Mouse (Mus musculus) lung, postnatal 0 days (tissue): ENCODE results near the gene Lrp5. TPM values are rescaled to one million over a fixed set of nuclear protein-coding genes. Genes with fewer than 3 reads are reported as not detected.

Experiments used
- ATAC-seq: fragments of 200-750 bp; cut with Nextera tagmentation; 2 replicates; pipeline ENCODE4 v1.8.0; 2017; ENCODE audit warnings: moderate library complexity
- DNase-seq: peaks from one replicate; pipeline ENCODE4 v3.0.0-alpha.2; 2016; ENCODE audit warnings: low spot score
- H3K27ac ChIP-seq: fragments of 300-500 bp; sonication (generic); 2 replicates; pipeline ENCODE4 v1.5.1; 2014; ENCODE audit warnings: antibody characterized with exemption, mild to moderate bottlenecking, low read length, mixed read lengths
- H3K27me3 ChIP-seq: fragments of 300-500 bp; sonication (generic); replicated peaks from 2 replicates; pipeline ENCODE4 v1.6.1; 2014; ENCODE audit warnings: low read length, mixed read lengths; ENCODE audit not compliant: insufficient read depth
- H3K36me3 ChIP-seq: fragments of 300-500 bp; sonication (generic); 2 replicates; pipeline ENCODE4 v1.6.1; 2014; ENCODE audit warnings: low read length, mixed read lengths; ENCODE audit not compliant: insufficient read depth
- H3K4me1 ChIP-seq: fragments of 300-500 bp; sonication (generic); 2 replicates; pipeline ENCODE4 v1.6.1; 2014; ENCODE audit warnings: antibody characterized with exemption, low read depth, low read length, mixed read lengths; ENCODE audit not compliant: insufficient read depth
- H3K4me2 ChIP-seq: fragments of 300-500 bp; sonication (generic); replicated peaks from 2 replicates; pipeline ENCODE4 v1.6.1; 2014; ENCODE audit warnings: low read depth, mild to moderate bottlenecking, low read length, moderate library complexity, mixed read lengths
- H3K4me3 ChIP-seq: fragments of 300-500 bp; sonication (generic); 2 replicates; pipeline ENCODE4 v1.5.1; 2014; ENCODE audit warnings: low read depth, low read length
- H3K9ac ChIP-seq: fragments of 300-500 bp; sonication (generic); replicated peaks from 2 replicates; pipeline ENCODE4 v1.6.1; 2014; ENCODE audit warnings: low read depth, mild to moderate bottlenecking
- H3K9me3 ChIP-seq: fragments of 300-500 bp; sonication (generic); 2 replicates; pipeline ENCODE4 v1.6.1; 2016; ENCODE audit warnings: low read length, mixed read lengths
- CTCF ChIP-seq: IDR thresholded peaks from 2 replicates; pipeline ENCODE4 v1.5.1; 2016; ENCODE audit warnings: antibody characterized with exemption, mild to moderate bottlenecking
- EP300 ChIP-seq: IDR thresholded peaks from 2 replicates; pipeline ENCODE4 v1.6.1; 2016; ENCODE audit warnings: antibody characterized with exemption, mild to moderate bottlenecking, control low read depth
- WGBS: fragments of 180-500 bp; shearing (Covaris S2); extraction: QIAGEN DNeasy Blood & Tissue Kit; methylation state at CpG from one replicate; pipeline ENCODE4 v1.1.7; 2014; 5-methylcytosine and 5-hydroxymethylcytosine counted together
- polyA plus RNA-seq: library from polyadenylated mRNA; unstranded; fragments of >200 nt; fragmentation: Nextera tagmentation; extraction: Ambion mirVana; gene quantifications from 2 replicates; pipeline ENCODE4 v1.2.1, GENCODE M21; 2015

Gene Lrp5
- polyA plus RNA-seq, 1 experiment from 2014 or later = 5.1 TPM

GRCm38 (mm10) chr19:3562298-3562697, 124.1 kb downstream of the Lrp5 start:
- H3K4me2 ChIP-seq = no peak overlapping the region
- WGBS = 96% methylated on average over 2 of the region's 2 CpGs
- H3K27ac ChIP-seq = no peak overlapping the region
- H3K36me3 ChIP-seq = no peaks in the 10 kb centered on the region
- ATAC-seq (no peak), DNase-seq (no peak)
- H3K27me3 ChIP-seq = no peaks in the 10 kb centered on the region
- H3K4me3 ChIP-seq = no peak overlapping the region
- no peaks in the 10 kb centered on the region for H3K9me3 ChIP-seq
- no peak overlapping the region for H3K9ac ChIP-seq
- no peak for TF ChIP-seq EP300
- no peak for TF ChIP-seq CTCF
- peaks cover 36% of the 10 kb centered on the region for H3K4me1 ChIP-seq

DNA sequence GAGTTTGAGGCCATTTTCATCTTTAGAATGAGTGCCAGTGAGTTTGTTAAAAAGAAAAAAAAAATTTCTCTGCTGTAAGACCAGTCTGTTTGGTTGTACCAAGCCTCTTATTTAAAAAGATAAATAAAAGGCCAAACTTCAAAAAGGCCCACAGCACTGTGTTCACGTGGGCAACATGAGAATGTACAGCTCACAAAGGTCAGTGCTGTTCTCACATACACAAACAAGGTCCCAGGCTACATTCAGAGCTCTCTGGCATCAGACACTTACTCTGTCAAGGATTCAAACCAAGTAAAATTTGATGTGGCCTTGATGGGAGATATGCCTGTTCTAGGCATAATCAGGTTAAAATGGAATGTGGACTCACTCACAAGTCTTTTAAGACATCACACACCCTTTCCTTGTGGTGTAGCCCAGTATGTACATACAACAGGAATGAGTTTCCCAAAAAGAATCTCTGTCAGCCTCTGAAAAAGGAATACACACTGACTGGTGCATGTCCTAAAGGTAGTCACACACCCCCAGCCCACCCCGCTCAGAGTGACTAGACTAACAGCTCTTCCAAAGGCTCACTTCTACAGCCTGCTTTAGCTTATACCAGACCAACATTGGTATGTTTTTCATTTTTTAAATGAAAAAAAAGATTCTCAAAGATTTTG, 130.1 kb downstream of the Lrp5 start:
- DNase-seq (no peak), ATAC-seq (no peak)
- 63% methylated on average over 2 of the region's 2 CpGs for WGBS
- Histone ChIP-seq H3K27me3 (no peaks in the 10 kb centered on the region), H3K4me1 (peaks cover 3% of the 10 kb centered on the region; the same call in 1 of the 2 replicates), H3K36me3 (no peaks in the 10 kb centered on the region), H3K9ac (no peak overlapping the region), H3K4me2 (no peak overlapping the region), H3K27ac (0 out of 2 replicates have a peak overlapping the region, but pooled peaks have one; percentile 26), H3K9me3 (no peaks in the 10 kb centered on the region), H3K4me3 (no peak overlapping the region)
- no peak for TF ChIP-seq CTCF
- TF ChIP-seq EP300 = no peak

GRCm38 (mm10) chr19:3554785-3555184, 131.6 kb downstream of the Lrp5 start:
- no peak for ATAC-seq
- H3K9me3 ChIP-seq = no peaks in the 10 kb centered on the region
- H3K4me3 ChIP-seq = no peak overlapping the region
- no peaks in the 10 kb centered on the region for H3K36me3 ChIP-seq
- H3K4me1 ChIP-seq = no peaks in the 10 kb centered on the region; the same call in 1 of the 2 replicates
- H3K9ac ChIP-seq = no peak overlapping the region
- no peak for TF ChIP-seq EP300
- TF ChIP-seq CTCF = no peak
- no peak overlapping the region for H3K4me2 ChIP-seq
- H3K27ac ChIP-seq = no peak overlapping the region
- no peaks in the 10 kb centered on the region for H3K27me3 ChIP-seq
- 91% methylated on average over 8 of the region's 8 CpGs for WGBS
- no peak for DNase-seq

GRCm38 (mm10) chr19:3551573-3552159, 134.7 kb downstream of the Lrp5 start:
- no peak overlapping the region for H3K9ac ChIP-seq
- no peaks in the 10 kb centered on the region for H3K36me3 ChIP-seq
- H3K27ac ChIP-seq = no peak overlapping the region
- no peak for ATAC-seq
- no peaks in the 10 kb centered on the region for H3K27me3 ChIP-seq
- TF ChIP-seq CTCF = no peak
- no peak for TF ChIP-seq EP300
- no peak overlapping the region for H3K4me3 ChIP-seq
- H3K9me3 ChIP-seq = no peaks in the 10 kb centered on the region
- no peak for DNase-seq
- WGBS = 36% methylated on average over 4 of the region's 4 CpGs
- H3K4me2 ChIP-seq = no peak overlapping the region
- H3K4me1 ChIP-seq = no peaks in the 10 kb centered on the region

GRCm38 (mm10) chr19:3550101-3550500, 136.3 kb downstream of the Lrp5 start:
- WGBS = 100% methylated on average over 1 of the region's 1 CpGs
- no peak overlapping the region for H3K4me2 ChIP-seq
- no peak for ATAC-seq
- no peak overlapping the region for H3K27ac ChIP-seq
- no peaks in the 10 kb centered on the region for H3K4me1 ChIP-seq
- no peak overlapping the region for H3K4me3 ChIP-seq
- TF ChIP-seq EP300 (no peak), CTCF (no peak)
- no peaks in the 10 kb centered on the region for H3K36me3 ChIP-seq
- no peaks in the 10 kb centered on the region for H3K9me3 ChIP-seq
- DNase-seq = no peak
- H3K27me3 ChIP-seq = no peaks in the 10 kb centered on the region
- no peak overlapping the region for H3K9ac ChIP-seq

DNA sequence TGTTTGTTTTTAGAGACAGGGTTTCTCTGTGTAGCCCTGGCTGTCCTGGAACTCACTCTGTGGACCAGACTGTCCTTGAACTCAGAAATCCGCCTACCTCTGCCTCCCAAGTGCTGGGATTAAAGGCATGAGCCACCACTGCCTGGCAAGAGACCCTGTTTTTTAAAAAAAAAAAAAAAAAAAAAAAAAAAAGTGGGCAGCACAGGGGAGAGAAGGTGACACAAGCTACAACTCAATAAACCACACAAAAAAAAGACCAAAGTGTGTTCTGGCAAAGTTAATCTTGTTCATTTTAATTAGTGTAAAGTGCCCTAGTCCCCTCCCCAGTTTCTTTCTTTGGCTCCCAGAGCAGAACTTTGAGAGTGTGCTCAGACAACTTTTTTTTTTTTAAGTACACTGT, 137.1 kb downstream of the Lrp5 start:
- no peaks in the 10 kb centered on the region for H3K27me3 ChIP-seq
- H3K4me3 ChIP-seq = no peak overlapping the region
- H3K36me3 ChIP-seq = no peaks in the 10 kb centered on the region
- H3K4me1 ChIP-seq = no peaks in the 10 kb centered on the region
- TF ChIP-seq CTCF = no peak
- no peaks in the 10 kb centered on the region for H3K9me3 ChIP-seq
- DNase-seq = no peak
- ATAC-seq = no peak
- H3K9ac ChIP-seq = no peak overlapping the region
- no peak overlapping the region for H3K27ac ChIP-seq
- H3K4me2 ChIP-seq = no peak overlapping the region
- 91% methylated on average over 1 of the region's 1 CpGs for WGBS

GRCm38 (mm10) chr19:3548311-3548710, 138.1 kb downstream of the Lrp5 start:
- Histone ChIP-seq H3K9me3 (no peaks in the 10 kb centered on the region), H3K27me3 (no peaks in the 10 kb centered on the region), H3K9ac (no peak overlapping the region), H3K36me3 (no peaks in the 10 kb centered on the region), H3K4me2 (no peak overlapping the region), H3K4me3 (no peak overlapping the region), H3K27ac (no peak overlapping the region), H3K4me1 (no peaks in the 10 kb centered on the region)
- WGBS = 83% methylated on average over 1 of the region's 1 CpGs
- no peak for DNase-seq
- no peak for TF ChIP-seq CTCF
- ATAC-seq = no peak
